Mouse (Mus musculus) hindbrain, postnatal 0 days (tissue): ENCODE data around the gene Gm2115. TPM values are rescaled to one million over a fixed set of nuclear protein-coding genes. Genes with fewer than 3 reads are reported as not detected.
A peak's percentile ranks its signal among the peaks of the same experiment; 100 is the strongest.

Source experiments
- ATAC-seq: fragments of 200-750 bp; cut with Nextera tagmentation; 2 replicates; pipeline ENCODE4 v1.8.0; 2017; ENCODE audit warnings: mild to moderate bottlenecking, moderate TSS enrichment, moderate library complexity
- DNase-seq: peaks from one replicate; pipeline ENCODE4 v3.0.0-alpha.2; 2015; ENCODE audit warnings: low spot score
- H3K27ac ChIP-seq: fragments of 300-500 bp; sonication (generic); 2 replicates; pipeline ENCODE4 v1.5.1; 2014; ENCODE audit warnings: mild to moderate bottlenecking
- H3K27me3 ChIP-seq: fragments of 300-500 bp; sonication (generic); 2 replicates; pipeline ENCODE4 v1.6.1; 2014; ENCODE audit warnings: low read length, mixed read lengths; ENCODE audit not compliant: insufficient read depth
- H3K36me3 ChIP-seq: fragments of 300-500 bp; sonication (generic); 2 replicates; pipeline ENCODE4 v1.6.1; 2014; ENCODE audit warnings: low read length, mixed read lengths; ENCODE audit not compliant: insufficient read depth
- H3K4me1 ChIP-seq: fragments of 300-500 bp; sonication (generic); 2 replicates; pipeline ENCODE4 v1.6.1; 2014; ENCODE audit warnings: antibody characterized with exemption, low read length, mixed read lengths; ENCODE audit not compliant: insufficient read depth
- H3K4me2 ChIP-seq: fragments of 300-500 bp; sonication (generic); 2 replicates; pipeline ENCODE4 v1.6.1; 2014; ENCODE audit warnings: low read depth, mild to moderate bottlenecking, low read length, moderate library complexity, mixed read lengths
- H3K4me3 ChIP-seq: fragments of 300-500 bp; sonication (generic); 2 replicates; pipeline ENCODE4 v1.5.1; 2014; ENCODE audit warnings: low read length
- H3K9ac ChIP-seq: fragments of 300-500 bp; sonication (generic); replicated peaks from 2 replicates; pipeline ENCODE4 v1.6.1; 2014; ENCODE audit warnings: mild to moderate bottlenecking, low read length, moderate library complexity, mixed read lengths
- H3K9me3 ChIP-seq: fragments of 300-500 bp; sonication (generic); 2 replicates; pipeline ENCODE4 v1.6.1; 2016; ENCODE audit warnings: low read length, mixed read lengths
- CTCF ChIP-seq: IDR thresholded peaks from 2 replicates; pipeline ENCODE4 v1.5.1; 2016; ENCODE audit warnings: antibody characterized with exemption, control low read depth, low read depth
- WGBS: fragments of 180-500 bp; shearing (Covaris S2); extraction: QIAGEN DNeasy Blood & Tissue Kit; methylation state at CpG from one replicate; pipeline ENCODE4 v1.1.7; 2014; 5-methylcytosine and 5-hydroxymethylcytosine counted together
- polyA plus RNA-seq: library from polyadenylated mRNA; unstranded; fragments of >200 nt; fragmentation: Nextera tagmentation; extraction: Ambion mirVana; gene quantifications from 2 replicates; pipeline ENCODE4 v1.2.1, GENCODE M21; 2015
- total RNA-seq: library from RNA; depleted of rRNA; stranded (reverse); fragments of >200 nt; gene quantifications from 2 replicates; pipeline ENCODE4 v1.2.3, GENCODE M21; 2014

Gm2115 gene
- total and polyA plus RNA-seq, 2 experiments from 2014 or later, result 1.7 to 3.6 TPM

DNA sequence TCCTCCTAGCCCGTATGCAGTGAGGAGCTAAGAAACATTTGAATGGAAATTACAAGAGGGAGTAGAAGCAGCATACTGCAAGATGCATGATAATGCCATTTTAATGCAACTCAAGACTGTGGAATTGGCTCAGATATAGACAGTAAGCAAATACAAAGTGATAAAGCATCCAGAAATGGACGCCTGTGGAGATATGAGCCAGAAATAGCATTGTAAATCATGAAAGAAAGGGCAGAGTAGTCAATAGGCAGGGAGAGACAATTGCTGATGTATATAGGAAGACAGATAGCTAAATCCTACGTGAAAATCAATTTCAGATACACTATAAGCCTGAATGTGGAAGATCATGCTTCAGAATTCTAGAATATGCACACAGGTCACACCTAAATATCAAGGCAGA is 26.5 kb downstream of the Gm2115 start:
- Histone ChIP-seq H3K4me1 (no peaks in the 10 kb centered on the region), H3K27me3 (no peaks in the 10 kb centered on the region), H3K9me3 (no peaks in the 10 kb centered on the region), H3K4me3 (no peak overlapping the region), H3K4me2 (no peak overlapping the region), H3K27ac (no peak overlapping the region), H3K36me3 (no peaks in the 10 kb centered on the region), H3K9ac (no peak overlapping the region)
- no peak for TF ChIP-seq CTCF
- WGBS, result 63% methylated on average over 3 of the region's 3 CpGs
- no peak for DNase-seq
- ATAC-seq, result no peak

DNA sequence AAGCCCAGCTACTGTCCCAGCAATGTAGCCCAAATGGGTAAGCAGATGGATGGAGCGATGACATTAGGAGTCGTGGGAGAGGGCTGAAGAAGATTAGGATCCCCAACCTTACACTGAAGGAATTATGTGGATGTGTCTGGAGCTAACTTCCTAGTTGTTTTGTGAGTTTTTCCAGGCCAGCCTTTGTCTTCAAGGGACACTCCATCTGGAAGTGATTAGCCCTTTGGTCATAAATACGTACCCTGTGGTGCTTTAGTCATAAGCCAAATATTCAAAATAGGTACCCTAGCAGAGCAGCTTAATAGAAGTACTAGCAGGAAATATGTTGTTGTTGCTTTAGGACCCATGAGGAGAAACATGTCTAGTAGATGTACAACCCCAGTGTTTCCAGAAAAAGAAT is 28.6 kb downstream of the Gm2115 start:
- Histone ChIP-seq H3K27me3 (no peaks in the 10 kb centered on the region), H3K36me3 (no peaks in the 10 kb centered on the region), H3K4me1 (no peaks in the 10 kb centered on the region), H3K9ac (no peak overlapping the region), H3K9me3 (no peaks in the 10 kb centered on the region), H3K4me3 (no peak overlapping the region), H3K27ac (no peak overlapping the region), H3K4me2 (no peak overlapping the region)
- no peak for ATAC-seq
- DNase-seq, result no peak
- TF ChIP-seq CTCF, result no peak
- 79% methylated on average over 3 of the region's 3 CpGs for WGBS

DNA sequence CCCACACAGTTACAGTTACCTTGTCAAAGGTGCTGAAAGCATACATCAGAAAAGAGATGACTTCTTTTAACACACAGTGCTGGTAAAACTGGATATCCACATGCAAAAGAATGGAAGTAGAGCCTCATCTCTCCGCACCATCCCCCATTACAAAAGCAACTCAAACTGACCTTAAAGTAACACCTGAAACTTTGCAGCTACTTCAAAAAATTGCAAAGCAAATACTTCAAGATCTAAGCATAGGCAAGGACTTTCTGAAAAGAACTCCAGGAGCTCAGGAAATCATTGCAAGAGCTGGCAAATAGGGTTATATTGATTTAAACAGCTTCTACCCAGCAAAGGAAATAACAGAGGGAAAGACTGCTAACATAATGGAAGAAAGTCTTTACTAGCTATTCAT is 31.7 kb downstream of the Gm2115 start:
- no peak for DNase-seq

DNA sequence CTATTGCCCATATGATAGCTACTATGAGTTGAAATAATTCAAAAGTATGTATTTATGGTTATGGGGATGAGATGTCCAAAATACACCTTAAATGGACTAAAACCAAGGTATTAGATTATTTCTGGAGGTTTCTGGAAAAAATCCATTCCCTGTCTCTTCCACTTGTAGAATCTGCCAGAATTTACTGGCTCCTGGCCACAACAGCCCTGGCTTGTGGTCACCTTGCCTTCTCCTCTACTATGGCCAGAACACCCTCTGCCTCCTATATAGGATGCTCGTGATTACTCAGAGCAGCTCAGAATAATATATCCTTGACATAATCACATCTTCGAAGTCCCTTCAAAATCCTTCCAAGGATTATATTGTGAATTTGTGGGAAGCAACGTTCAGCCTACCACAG is 35.5 kb downstream of the Gm2115 start:
- DNase-seq (no peak), ATAC-seq (no peak)
- no peaks in the 10 kb centered on the region for H3K4me1 ChIP-seq
- no peaks in the 10 kb centered on the region for H3K27me3 ChIP-seq
- no peak overlapping the region for H3K4me3 ChIP-seq
- H3K27ac ChIP-seq, result no peak overlapping the region
- no peak overlapping the region for H3K4me2 ChIP-seq
- no peak overlapping the region for H3K9ac ChIP-seq
- no peak for TF ChIP-seq CTCF
- H3K9me3 ChIP-seq, result no peaks in the 10 kb centered on the region
- no peaks in the 10 kb centered on the region for H3K36me3 ChIP-seq
- 81% methylated on average over 3 of the region's 3 CpGs for WGBS

More for the DNA sequence above, 31.7 kb downstream of the Gm2115 start:
- no peak for ATAC-seq
- H3K4me2 ChIP-seq, result no peak overlapping the region
- H3K27ac ChIP-seq, result no peak overlapping the region
- H3K9ac ChIP-seq, result no peak overlapping the region
- no peaks in the 10 kb centered on the region for H3K27me3 ChIP-seq
- H3K9me3 ChIP-seq, result no peaks in the 10 kb centered on the region
- H3K36me3 ChIP-seq, result no peaks in the 10 kb centered on the region
- TF ChIP-seq CTCF, result no peak
- no peak overlapping the region for H3K4me3 ChIP-seq
- H3K4me1 ChIP-seq, result no peaks in the 10 kb centered on the region
- 97% methylated on average over 1 of the region's 1 CpGs for WGBS

DNA sequence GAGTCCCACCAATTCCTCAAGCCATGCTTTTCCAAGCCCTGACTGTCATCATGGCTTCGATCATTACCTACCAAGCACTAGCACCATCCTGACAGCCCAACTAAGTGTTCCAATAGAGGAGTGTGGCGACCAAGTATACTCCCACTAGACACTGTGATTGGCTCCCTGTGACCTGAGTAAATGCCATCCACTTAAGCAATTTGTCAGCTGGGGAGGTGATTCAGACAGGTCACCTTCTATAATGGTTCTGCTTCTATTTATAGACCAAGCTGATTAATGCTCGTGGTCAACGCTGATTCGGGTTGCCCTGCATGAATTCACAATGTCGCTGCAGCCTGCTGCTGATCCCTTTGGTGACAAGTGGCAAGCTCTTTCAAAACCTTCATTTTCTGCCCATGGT is 37.4 kb downstream of the Gm2115 start:
- Histone ChIP-seq H3K27me3 (no peaks in the 10 kb centered on the region), H3K4me3 (no peak overlapping the region), H3K4me2 (no peak overlapping the region), H3K4me1 (no peaks in the 10 kb centered on the region), H3K9me3 (no peaks in the 10 kb centered on the region), H3K36me3 (no peaks in the 10 kb centered on the region), H3K27ac (no peak overlapping the region), H3K9ac (no peak overlapping the region)
- no peak for TF ChIP-seq CTCF
- ATAC-seq (peak; percentile 53; the same call in 1 of the 2 replicates), DNase-seq (no peak)
- WGBS, result 69% methylated on average over 6 of the region's 6 CpGs

DNA sequence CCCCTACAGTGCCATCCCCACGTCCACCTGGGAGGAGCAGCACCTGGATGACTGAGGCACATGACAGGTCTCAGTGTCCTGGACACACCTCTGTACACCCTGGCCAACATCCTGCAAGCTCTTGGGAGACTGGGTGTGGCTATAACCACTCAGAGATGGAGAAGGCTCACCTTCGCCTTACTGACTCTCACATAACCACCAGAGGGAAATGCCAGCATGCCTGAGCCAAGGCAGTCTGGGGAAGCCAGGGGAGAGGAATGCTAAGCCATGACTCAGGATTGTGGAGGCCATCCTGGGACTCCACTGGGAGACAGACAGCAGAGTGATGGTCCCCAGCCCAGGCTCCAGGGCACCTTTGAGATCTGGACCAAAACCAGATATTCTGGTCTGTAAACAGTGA is 48.3 kb downstream of the Gm2115 start:
- H3K27me3 ChIP-seq, result no peaks in the 10 kb centered on the region
- H3K4me2 ChIP-seq, result no peak overlapping the region
- H3K36me3 ChIP-seq, result no peaks in the 10 kb centered on the region
- 78% methylated on average over 2 of the region's 2 CpGs for WGBS
- H3K9me3 ChIP-seq, result no peaks in the 10 kb centered on the region
- no peak for TF ChIP-seq CTCF
- H3K4me1 ChIP-seq, result no peaks in the 10 kb centered on the region
- ATAC-seq, result no peak
- no peak overlapping the region for H3K27ac ChIP-seq
- no peak overlapping the region for H3K4me3 ChIP-seq
- no peak for DNase-seq
- H3K9ac ChIP-seq, result no peak overlapping the region

DNA sequence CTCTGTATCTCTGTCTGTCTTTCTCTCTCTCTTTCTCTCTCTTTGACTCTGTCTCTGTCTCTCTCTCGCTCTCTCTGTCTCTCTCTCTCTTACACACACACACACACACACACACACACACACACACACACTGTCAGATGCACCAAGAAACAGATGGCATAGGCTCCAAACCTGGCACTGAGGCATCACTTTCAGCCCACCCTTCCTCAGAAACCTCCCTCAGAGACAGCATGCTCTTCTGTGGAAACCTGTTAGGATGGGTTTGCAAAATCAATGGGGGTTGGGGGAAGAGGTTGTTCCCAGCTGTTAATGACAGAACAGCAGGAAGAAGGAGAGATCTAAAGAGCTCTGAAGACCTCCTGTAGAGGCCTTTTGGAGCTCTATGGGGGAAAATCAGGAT is 50.1 kb downstream of the Gm2115 start:
- H3K36me3 ChIP-seq, result no peaks in the 10 kb centered on the region
- no peak overlapping the region for H3K27ac ChIP-seq
- H3K9ac ChIP-seq, result no peak overlapping the region
- DNase-seq, result no peak
- no peaks in the 10 kb centered on the region for H3K4me1 ChIP-seq
- no peak overlapping the region for H3K4me2 ChIP-seq
- no peak for TF ChIP-seq CTCF
- H3K27me3 ChIP-seq, result no peaks in the 10 kb centered on the region
- ATAC-seq, result no peak
- no peaks in the 10 kb centered on the region for H3K9me3 ChIP-seq
- H3K4me3 ChIP-seq, result no peak overlapping the region
- 67% methylated on average over 1 of the region's 1 CpGs for WGBS
